Mouse (Mus musculus) liver, postnatal 0 days (tissue): ENCODE measurements around the gene Cers1.

ENCODE experiments used
- CTCF ChIP-seq: sonication (generic); IDR thresholded peaks from 2 replicates; pipeline ENCODE4 v1.5.1; 2016; ENCODE audit warnings: antibody characterized with exemption, low read depth
- EP300 ChIP-seq: IDR thresholded peaks from 2 replicates; pipeline ENCODE4 v1.6.1; 2016; ENCODE audit warnings: antibody characterized with exemption, low read depth, mild to moderate bottlenecking

GRCm38 (mm10) chr8:70278175-70278574 is 37.4 kb upstream of the Cers1 start:
- TF ChIP-seq CTCF (no peak), EP300 (no peak)
